Mouse (Mus musculus): ENCODE data around the gene Cklf.

Gene Cklf

GRCm38 (mm10) chr8:104250439-104251367 lies at the start of gene Cklf:
Gene Cklf, plus strand, starts transcription at chr8:104250861.
- in situ Hi-C loops (cut with MseI, MboI), result no loop called here

- in situ Hi-C loops (cut with MseI, MboI), result no loop called here
These were observed 49.0 kb upstream of the Cklf start for GRCm38 (mm10) chr8:104201622-104202021.

GRCm38 (mm10) chr8:104202320-104202719 lies 48.3 kb upstream of the Cklf start:
- in situ Hi-C loops (cut with MseI, MboI), result no loop called here

- in situ Hi-C loops (cut with MseI, MboI), result no loop called here
These were observed 45.4 kb upstream of the Cklf start for GRCm38 (mm10) chr8:104205292-104205691.

GRCm38 (mm10) chr8:104217601-104218000 lies 33.1 kb upstream of the Cklf start:
- in situ Hi-C loops (cut with MseI, MboI), result loop anchor here (5.0 kb wide), 1 partner anchor 70 kb away; no protein-coding TSS in a partner anchor

GRCm38 (mm10) chr8:104219079-104219478 lies 31.6 kb upstream of the Cklf start:
- in situ Hi-C loops (cut with MseI, MboI), result loop anchor here (5.0 kb wide), 1 partner anchor 72 kb away; no protein-coding TSS in a partner anchor

GRCm38 (mm10) chr8:104219806-104220205 lies 30.9 kb upstream of the Cklf start:
- in situ Hi-C loops (cut with MseI, MboI), result loop anchor here (5.0 kb wide), 1 partner anchor 73 kb away; no protein-coding TSS in a partner anchor

- in situ Hi-C loops (cut with MseI, MboI), result no loop called here
These were observed 23.6 kb upstream of the Cklf start for GRCm38 (mm10) chr8:104227048-104227447.

- in situ Hi-C loops (cut with MseI, MboI), result no loop called here
These were observed 20.3 kb upstream of the Cklf start for GRCm38 (mm10) chr8:104230377-104230776.

- in situ Hi-C loops (cut with MseI, MboI), result no loop called here
These were observed 18.6 kb upstream of the Cklf start for GRCm38 (mm10) chr8:104232039-104232438.

- in situ Hi-C loops (cut with MseI, MboI), result no loop called here
These were observed 17.7 kb upstream of the Cklf start for GRCm38 (mm10) chr8:104232919-104233318.

GRCm38 (mm10) chr8:104234573-104234972 lies 16.1 kb upstream of the Cklf start:
- in situ Hi-C loops (cut with MseI, MboI), result no loop called here

- in situ Hi-C loops (cut with MseI, MboI), result no loop called here
These were observed 11.2 kb upstream of the Cklf start for GRCm38 (mm10) chr8:104239418-104239861.

- in situ Hi-C loops (cut with MseI, MboI), result no loop called here
These were observed 8.5 kb upstream of the Cklf start for GRCm38 (mm10) chr8:104242038-104242644.

GRCm38 (mm10) chr8:104246621-104247020 lies 4.0 kb upstream of the Cklf start:
- in situ Hi-C loops (cut with MseI, MboI), result no loop called here

- in situ Hi-C loops (cut with MseI, MboI), result no loop called here
These were observed 3.4 kb upstream of the Cklf start for GRCm38 (mm10) chr8:104247054-104247907.

GRCm38 (mm10) chr8:104247908-104248275 lies 2.8 kb upstream of the Cklf start:
- in situ Hi-C loops (cut with MseI, MboI), result no loop called here

GRCm38 (mm10) chr8:104248276-104248675 lies 2.4 kb upstream of the Cklf start, which contains the start of gene Tk2:
Gene Tk2, minus strand, starts transcription at chr8:104248558.
- in situ Hi-C loops (cut with MseI, MboI), result no loop called here

- in situ Hi-C loops (cut with MseI, MboI), result no loop called here
These were observed 1.1 kb upstream of the Cklf start for GRCm38 (mm10) chr8:104249442-104249996.

- in situ Hi-C loops (cut with MseI, MboI), result no loop called here
These were observed 800 bp downstream of the Cklf start for GRCm38 (mm10) chr8:104251461-104251860.

- in situ Hi-C loops (cut with MseI, MboI), result no loop called here
These were observed 2.4 kb downstream of the Cklf start for GRCm38 (mm10) chr8:104253016-104253415.

Measured in mouse trophoblast stem cell (cell line).